Mouse (Mus musculus): ENCODE measurements around the gene Pdxk. TPM values are rescaled to one million over a fixed set of nuclear protein-coding genes. Genes with fewer than 3 reads are reported as not detected.
A peak's percentile ranks its signal among the peaks of the same experiment; 100 is the strongest.

Gene Pdxk
- polyA plus RNA-seq, 1 experiment from 2014 or later = 12.4 TPM

DNA sequence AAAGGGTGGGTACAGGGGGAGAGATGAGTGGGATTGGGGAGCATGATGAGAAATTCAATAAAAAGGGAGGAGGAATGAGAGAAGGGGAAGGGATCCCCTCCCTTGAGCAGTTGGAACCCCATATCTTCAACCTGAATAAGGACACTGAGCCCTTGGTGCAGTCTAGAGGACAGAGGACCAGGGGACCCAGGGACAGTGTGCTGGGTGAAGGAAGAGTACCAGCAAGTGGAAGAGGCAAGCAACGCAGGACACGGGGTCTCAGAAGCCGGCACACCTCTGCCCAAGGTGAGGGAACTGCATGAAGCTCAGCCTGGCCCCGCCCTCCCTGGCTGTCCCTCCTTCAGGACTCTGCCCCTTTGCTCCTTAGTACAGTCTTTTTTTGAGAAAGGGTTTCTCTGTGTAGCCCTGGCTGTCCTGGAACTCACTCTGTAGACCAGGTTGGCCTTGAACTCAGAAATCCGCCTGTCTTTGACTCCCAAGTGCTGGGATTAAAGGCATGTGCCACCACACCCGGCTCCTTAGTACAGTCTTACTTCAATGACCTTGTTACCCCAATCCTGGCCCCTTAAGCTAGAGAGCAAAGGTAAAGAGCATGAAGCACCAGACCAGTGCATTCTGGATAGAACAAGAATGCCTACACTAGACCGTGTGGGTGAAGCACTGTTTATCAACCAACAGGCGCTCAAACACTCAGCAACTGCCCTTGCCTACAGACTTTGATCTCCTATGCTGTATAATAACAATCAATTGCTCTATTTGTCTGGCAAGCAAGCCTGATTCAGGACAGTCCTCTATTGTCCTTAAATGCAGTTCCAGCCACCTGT is 1.6 kb downstream of the Pdxk start:
- Histone ChIP-seq H3K4me1 (ENCODE audit: control insufficient read depth, insufficient read depth, low read length) (peaks cover 27% of the 10 kb centered on the region), H3K4me2 (ENCODE audit: low read depth, low read length) (peak overlapping the region; percentile 99; the same call in 1 of the 2 replicates), H3K9me3 (replicated peaks; ENCODE audit: control insufficient read depth, low read length) (no peaks in the 10 kb centered on the region), H3K27ac (ENCODE audit: low read length) (no peak overlapping the region), H3K27me3 (ENCODE audit: control insufficient read depth, insufficient read depth, low read length) (no peaks in the 10 kb centered on the region), H3K36me3 (ENCODE audit: control insufficient read depth, insufficient read depth, low read length) (no peaks in the 10 kb centered on the region), H3K9ac (ENCODE audit: low read length) (0 out of 2 replicates have a peak overlapping the region, but pooled peaks have one; percentile 77), H3K4me3 (replicated peaks; ENCODE audit: low read length) (no peak overlapping the region)
- ATAC-seq (ENCODE audit: insufficient read depth, low FRiP score) = no peak
- 73% methylated on average over 8 of the region's 8 CpGs for WGBS

DNA sequence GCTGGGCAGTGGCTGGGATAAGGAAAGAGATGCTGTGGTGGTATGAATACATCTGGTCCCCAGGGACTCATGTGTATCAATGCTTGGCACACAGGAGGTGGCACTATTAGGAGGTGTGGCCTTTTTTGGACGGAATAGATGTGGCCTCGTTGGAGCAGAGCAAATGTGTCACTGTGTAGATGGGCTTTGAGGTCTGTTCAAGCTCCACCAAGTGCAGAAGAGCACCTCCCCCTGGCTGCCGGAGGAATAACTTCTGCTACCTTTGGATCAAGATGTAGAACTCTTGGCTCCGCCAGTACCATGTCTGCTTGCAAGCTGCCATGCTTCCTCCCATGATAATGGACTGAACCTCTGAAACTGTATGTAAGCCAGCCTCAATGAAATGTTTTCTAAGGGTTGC is 3.0 kb downstream of the Pdxk start:
- Histone ChIP-seq H3K9me3 (replicated peaks; ENCODE audit: control insufficient read depth, low read length) (no peaks in the 10 kb centered on the region), H3K27me3 (ENCODE audit: control insufficient read depth, insufficient read depth, low read length) (no peaks in the 10 kb centered on the region), H3K36me3 (ENCODE audit: control insufficient read depth, insufficient read depth, low read length) (no peaks in the 10 kb centered on the region), H3K27ac (ENCODE audit: low read length) (no peak overlapping the region), H3K4me3 (replicated peaks; ENCODE audit: low read length) (no peak overlapping the region), H3K9ac (ENCODE audit: low read length) (no peak overlapping the region), H3K4me2 (ENCODE audit: low read depth, low read length) (no peak overlapping the region), H3K4me1 (ENCODE audit: control insufficient read depth, insufficient read depth, low read length) (peaks cover 37% of the 10 kb centered on the region)
- no peak for ATAC-seq (ENCODE audit: insufficient read depth, low FRiP score)
- 72% methylated on average over 4 of the region's 4 CpGs for WGBS

DNA sequence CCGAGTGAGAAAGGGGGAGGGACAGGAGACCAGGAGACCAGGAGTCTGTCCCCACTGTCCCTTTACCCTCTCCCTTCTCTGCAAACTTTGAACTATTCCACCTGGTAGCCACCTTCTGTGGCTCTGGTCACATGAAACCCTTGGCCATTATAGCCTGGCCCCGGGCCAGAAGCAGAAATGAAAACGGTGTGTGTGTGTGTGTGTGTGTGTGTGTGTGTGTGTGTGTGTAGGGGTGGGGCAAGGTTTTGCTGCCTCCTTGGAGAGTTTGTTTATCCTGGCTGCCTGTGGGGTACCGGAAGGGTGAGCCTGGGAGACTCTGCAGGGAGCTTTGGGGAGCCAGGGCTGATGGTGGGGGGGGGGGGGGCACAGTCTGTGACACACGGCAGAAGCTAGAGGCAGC is 4.3 kb downstream of the Pdxk start:
- H3K4me1 ChIP-seq (ENCODE audit: control insufficient read depth, insufficient read depth, low read length) = peaks cover 37% of the 10 kb centered on the region
- H3K9ac ChIP-seq (ENCODE audit: low read length) = no peak overlapping the region
- no peak overlapping the region for H3K4me2 ChIP-seq (ENCODE audit: low read depth, low read length)
- ATAC-seq (ENCODE audit: insufficient read depth, low FRiP score) = no peak
- no peak overlapping the region for H3K27ac ChIP-seq (ENCODE audit: low read length)
- no peaks in the 10 kb centered on the region for H3K36me3 ChIP-seq (ENCODE audit: control insufficient read depth, insufficient read depth, low read length)
- H3K4me3 ChIP-seq (replicated peaks; ENCODE audit: low read length) = no peak overlapping the region
- 23% methylated on average over 5 of the region's 5 CpGs for WGBS
- H3K27me3 ChIP-seq (ENCODE audit: control insufficient read depth, insufficient read depth, low read length) = no peaks in the 10 kb centered on the region
- no peaks in the 10 kb centered on the region for H3K9me3 ChIP-seq (replicated peaks; ENCODE audit: control insufficient read depth, low read length)

DNA sequence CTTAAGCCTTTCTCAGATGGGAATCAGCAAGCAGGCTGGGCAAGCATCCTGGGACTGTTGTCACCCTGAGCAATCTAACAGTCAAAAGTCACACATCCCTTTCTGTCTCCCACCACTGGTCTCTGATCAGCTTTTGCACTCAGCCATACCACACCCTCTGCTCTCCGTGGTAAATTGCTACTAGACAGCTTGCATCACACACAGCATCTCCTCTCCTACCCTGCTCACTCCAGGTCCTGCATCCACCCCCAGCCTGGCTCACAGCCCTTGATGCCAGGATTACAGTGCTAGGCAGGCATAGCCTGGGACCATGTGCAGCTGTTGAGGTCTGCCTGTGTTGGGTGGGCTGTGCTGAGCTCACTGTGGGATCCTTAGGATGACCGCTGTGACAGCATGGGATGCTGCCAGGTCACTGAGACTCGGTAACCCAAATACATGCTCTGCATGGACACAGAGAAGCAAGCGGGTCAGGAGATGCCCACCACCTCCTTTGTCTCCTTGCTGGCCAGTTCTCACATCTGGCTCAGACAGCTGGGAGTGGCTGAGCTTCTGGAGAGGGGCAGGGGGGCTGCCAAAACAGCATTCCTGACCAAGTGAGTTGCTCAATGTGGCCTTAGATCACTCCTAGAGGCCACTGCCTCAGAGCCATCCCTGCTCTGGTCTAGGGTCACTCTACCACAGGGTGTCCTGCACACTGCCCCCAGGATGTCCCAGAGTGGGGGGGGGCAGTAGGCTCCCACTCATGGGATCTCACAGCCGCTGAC is 6.2 kb downstream of the Pdxk start:
- H3K4me3 ChIP-seq (replicated peaks; ENCODE audit: low read length) = no peak overlapping the region
- H3K27me3 ChIP-seq (ENCODE audit: control insufficient read depth, insufficient read depth, low read length) = no peaks in the 10 kb centered on the region
- no peak for ATAC-seq (ENCODE audit: insufficient read depth, low FRiP score)
- no peaks in the 10 kb centered on the region for H3K9me3 ChIP-seq (replicated peaks; ENCODE audit: control insufficient read depth, low read length)
- peak overlapping the region; percentile 12; the same call in 1 of the 2 replicates for H3K9ac ChIP-seq (ENCODE audit: low read length)
- peak overlapping the region; percentile 32; the same call in 1 of the 2 replicates for H3K27ac ChIP-seq (ENCODE audit: low read length)
- peaks cover 27% of the 10 kb centered on the region for H3K4me1 ChIP-seq (ENCODE audit: control insufficient read depth, insufficient read depth, low read length)
- WGBS = 66% methylated on average over 5 of the region's 5 CpGs
- H3K36me3 ChIP-seq (ENCODE audit: control insufficient read depth, insufficient read depth, low read length) = no peaks in the 10 kb centered on the region
- no peak overlapping the region for H3K4me2 ChIP-seq (ENCODE audit: low read depth, low read length)

DNA sequence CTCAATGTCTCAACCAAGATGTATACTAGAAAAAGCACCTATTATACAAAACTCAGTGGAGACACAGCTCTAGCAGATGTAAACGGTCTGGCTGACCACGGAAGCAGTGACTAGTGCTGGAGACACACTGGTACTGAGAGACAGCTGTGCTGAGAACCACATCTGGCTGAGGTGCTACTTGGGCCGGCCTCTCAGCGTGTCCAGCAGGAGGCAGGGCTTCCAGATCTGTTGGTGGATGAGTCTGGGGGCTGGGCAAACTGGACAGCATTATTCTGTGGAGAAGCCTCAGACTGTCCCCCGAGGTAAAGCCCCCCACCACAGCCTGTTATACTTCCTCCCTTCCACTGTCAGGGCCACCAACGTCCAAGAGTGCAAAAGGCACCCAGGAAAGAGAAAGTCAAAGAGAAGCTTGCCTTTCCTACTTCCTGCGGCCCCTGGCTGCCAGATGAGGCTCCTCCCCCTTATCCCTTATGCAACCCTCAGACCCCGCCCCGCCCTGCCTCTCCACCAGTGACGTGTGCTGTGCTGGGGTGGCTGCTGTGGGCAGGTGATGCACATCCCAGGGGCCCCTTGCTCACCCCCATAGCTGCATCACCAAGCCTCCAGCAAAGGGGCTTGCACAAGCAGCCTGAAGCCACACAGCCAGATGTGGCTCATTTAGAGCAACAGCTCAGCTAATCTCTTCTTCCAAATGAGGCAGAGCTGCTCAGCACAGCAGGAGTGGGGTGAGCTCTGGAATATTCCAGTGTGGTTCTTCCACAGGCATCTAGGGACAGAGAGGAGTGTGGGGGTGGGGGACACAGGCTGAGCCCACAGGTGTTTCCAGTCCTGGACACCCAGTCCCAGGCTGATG is 7.1 kb downstream of the Pdxk start:
- ATAC-seq (ENCODE audit: insufficient read depth, low FRiP score) = peak; percentile 69; the same call in 1 of the 2 replicates
- peaks cover 25% of the 10 kb centered on the region for H3K4me1 ChIP-seq (ENCODE audit: control insufficient read depth, insufficient read depth, low read length)
- H3K9ac ChIP-seq (ENCODE audit: low read length) = peak overlapping the region; percentile 46; the same call in 1 of the 2 replicates
- no peaks in the 10 kb centered on the region for H3K27me3 ChIP-seq (ENCODE audit: control insufficient read depth, insufficient read depth, low read length)
- 22% methylated on average over 10 of the region's 10 CpGs for WGBS
- H3K36me3 ChIP-seq (ENCODE audit: control insufficient read depth, insufficient read depth, low read length) = no peaks in the 10 kb centered on the region
- no peaks in the 10 kb centered on the region for H3K9me3 ChIP-seq (replicated peaks; ENCODE audit: control insufficient read depth, low read length)
- H3K27ac ChIP-seq (ENCODE audit: low read length) = peak overlapping the region; percentile 32; the same call in 1 of the 2 replicates
- peak overlapping the region; percentile 24 for H3K4me3 ChIP-seq (replicated peaks; ENCODE audit: low read length)
- H3K4me2 ChIP-seq (ENCODE audit: low read depth, low read length) = peak overlapping the region; percentile 40; the same call in 1 of the 2 replicates

DNA sequence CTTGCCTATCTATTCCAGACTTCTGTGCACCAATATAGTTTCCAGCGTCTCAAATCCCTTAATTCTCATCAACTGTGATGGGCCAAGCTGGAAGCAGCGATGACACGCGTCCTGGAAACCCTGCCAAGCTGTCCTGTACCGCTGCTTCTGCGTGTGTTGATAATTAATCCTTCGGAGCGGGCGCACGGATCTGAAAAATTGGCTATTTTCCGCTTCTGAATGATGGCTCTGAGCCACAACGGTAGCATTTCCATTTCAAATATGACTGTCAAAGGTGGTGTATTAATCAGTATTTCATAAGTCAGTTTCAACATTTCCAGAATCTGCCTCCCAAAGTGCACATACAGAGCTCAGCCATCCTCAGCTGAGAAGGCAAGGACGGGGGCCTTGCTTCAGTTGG is 8.1 kb downstream of the Pdxk start:
- Histone ChIP-seq H3K36me3 (ENCODE audit: control insufficient read depth, insufficient read depth, low read length) (no peaks in the 10 kb centered on the region), H3K27me3 (ENCODE audit: control insufficient read depth, insufficient read depth, low read length) (no peaks in the 10 kb centered on the region), H3K9me3 (replicated peaks; ENCODE audit: control insufficient read depth, low read length) (no peaks in the 10 kb centered on the region), H3K9ac (ENCODE audit: low read length) (no peak overlapping the region), H3K27ac (ENCODE audit: low read length) (no peak overlapping the region), H3K4me1 (ENCODE audit: control insufficient read depth, insufficient read depth, low read length) (peaks cover 25% of the 10 kb centered on the region), H3K4me3 (replicated peaks; ENCODE audit: low read length) (no peak overlapping the region), H3K4me2 (ENCODE audit: low read depth, low read length) (no peak overlapping the region)
- no peak for ATAC-seq (ENCODE audit: insufficient read depth, low FRiP score)
- WGBS = 72% methylated on average over 13 of the region's 13 CpGs

DNA sequence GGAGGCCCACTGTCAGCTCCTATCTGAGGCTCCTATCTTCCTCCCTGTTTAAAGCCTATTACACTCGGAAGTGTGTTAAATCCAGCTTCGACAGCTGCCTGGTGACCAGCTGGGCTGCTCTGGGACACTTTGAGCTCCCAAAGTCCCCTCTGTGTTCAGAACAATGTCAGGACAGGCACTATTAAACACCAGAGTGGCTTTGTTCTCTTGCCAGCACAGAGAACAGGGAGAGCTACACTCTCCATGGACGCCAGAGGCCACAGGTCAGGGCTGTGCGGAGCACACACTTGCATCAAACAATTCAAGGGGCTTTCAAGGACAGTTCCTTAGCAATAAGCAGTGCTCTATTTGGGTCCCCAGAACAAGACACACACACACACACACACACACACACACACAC is 12.1 kb downstream of the Pdxk start:
- no peak overlapping the region for H3K9ac ChIP-seq (ENCODE audit: low read length)
- no peak for ATAC-seq (ENCODE audit: insufficient read depth, low FRiP score)
- 56% methylated on average over 4 of the region's 4 CpGs for WGBS
- no peak overlapping the region for H3K4me2 ChIP-seq (ENCODE audit: low read depth, low read length)
- H3K36me3 ChIP-seq (ENCODE audit: control insufficient read depth, insufficient read depth, low read length) = no peaks in the 10 kb centered on the region
- H3K9me3 ChIP-seq (replicated peaks; ENCODE audit: control insufficient read depth, low read length) = no peaks in the 10 kb centered on the region
- no peak overlapping the region for H3K4me3 ChIP-seq (replicated peaks; ENCODE audit: low read length)
- no peaks in the 10 kb centered on the region for H3K27me3 ChIP-seq (ENCODE audit: control insufficient read depth, insufficient read depth, low read length)
- no peak overlapping the region for H3K27ac ChIP-seq (ENCODE audit: low read length)
- peaks cover 6% of the 10 kb centered on the region for H3K4me1 ChIP-seq (ENCODE audit: control insufficient read depth, insufficient read depth, low read length)

DNA sequence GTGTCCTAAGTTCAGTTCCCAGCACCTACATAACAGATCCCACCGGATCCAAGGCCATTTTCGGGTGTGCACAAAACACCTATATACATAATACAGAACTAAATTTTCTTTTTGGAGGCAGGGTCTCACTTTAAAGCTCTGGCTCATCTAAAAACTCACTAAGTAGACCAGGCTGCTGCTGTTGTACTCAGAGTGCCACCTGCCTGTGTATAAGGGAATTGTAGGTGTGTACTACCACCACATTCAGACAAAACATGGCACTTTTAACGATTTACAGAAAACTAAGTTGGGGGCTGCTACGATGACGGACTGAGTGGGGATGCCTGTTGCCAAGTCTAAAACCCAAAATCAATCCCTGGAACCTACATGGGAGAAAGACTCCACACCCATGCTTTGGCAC is 14.0 kb downstream of the Pdxk start:
- Histone ChIP-seq H3K36me3 (ENCODE audit: control insufficient read depth, insufficient read depth, low read length) (no peaks in the 10 kb centered on the region), H3K27me3 (ENCODE audit: control insufficient read depth, insufficient read depth, low read length) (no peaks in the 10 kb centered on the region), H3K27ac (ENCODE audit: low read length) (no peak overlapping the region), H3K4me2 (ENCODE audit: low read depth, low read length) (no peak overlapping the region), H3K9me3 (replicated peaks; ENCODE audit: control insufficient read depth, low read length) (no peaks in the 10 kb centered on the region), H3K9ac (ENCODE audit: low read length) (no peak overlapping the region), H3K4me1 (ENCODE audit: control insufficient read depth, insufficient read depth, low read length) (no peaks in the 10 kb centered on the region), H3K4me3 (replicated peaks; ENCODE audit: low read length) (no peak overlapping the region)
- 92% methylated on average over 5 of the region's 5 CpGs for WGBS
- no peak for ATAC-seq (ENCODE audit: insufficient read depth, low FRiP score)

Measured in stomach, embryonic 16.5 days (tissue).